Mouse (Mus musculus): ENCODE measurements at regions not wholly inside any gene's neighbourhood (a gene's known extent, or its start where the extent isn't known, plus 50 kb on each side); places are given as distances from the start of the nearest gene placed in this dataset.

- no peak for DNase-seq (ENCODE audit: low spot score)
- Histone ChIP-seq H3K4me2 (ENCODE audit: low read length) (no peak overlapping the region), H3K4me3 (ENCODE audit: low read depth, low read length) (no peak overlapping the region), H3K36me3 (ENCODE audit: control insufficient read depth, insufficient read depth, low read length) (no peaks in the 10 kb centered on the region), H3K27ac (ENCODE audit: low read depth, low read length) (no peak overlapping the region), H3K9ac (ENCODE audit: low read length) (no peak overlapping the region), H3K4me1 (ENCODE audit: control insufficient read depth, insufficient read depth, low read length) (no peaks in the 10 kb centered on the region), H3K9me3 (replicated peaks; ENCODE audit: control insufficient read depth, low read length) (no peaks in the 10 kb centered on the region), H3K27me3 (replicated peaks; ENCODE audit: control insufficient read depth, insufficient read depth, low read length) (no peaks in the 10 kb centered on the region)
- ATAC-seq = no peak
These were observed 1252.4 kb upstream of the Lrrtm3 start for GRCm38 (mm10) chr10:65342513-65342912.

- Histone ChIP-seq H3K27me3 (replicated peaks; ENCODE audit: control insufficient read depth, insufficient read depth, low read length) (no peaks in the 10 kb centered on the region), H3K4me2 (ENCODE audit: low read length) (no peak overlapping the region), H3K9ac (ENCODE audit: low read length) (no peak overlapping the region), H3K9me3 (replicated peaks; ENCODE audit: control insufficient read depth, low read length) (no peaks in the 10 kb centered on the region), H3K4me3 (ENCODE audit: low read depth, low read length) (no peak overlapping the region), H3K27ac (ENCODE audit: low read depth, low read length) (no peak overlapping the region), H3K36me3 (ENCODE audit: control insufficient read depth, insufficient read depth, low read length) (no peaks in the 10 kb centered on the region), H3K4me1 (ENCODE audit: control insufficient read depth, insufficient read depth, low read length) (no peaks in the 10 kb centered on the region)
- no peak for ATAC-seq
- DNase-seq (ENCODE audit: low spot score) = no peak
- 88% methylated on average over 1 of the region's 1 CpGs for WGBS
These were observed 1240.3 kb upstream of the Lrrtm3 start for GRCm38 (mm10) chr10:65330345-65330744.

GRCm38 (mm10) chr10:65324840-65325410 lies 1234.8 kb upstream of the Lrrtm3 start:
- no peaks in the 10 kb centered on the region for H3K4me1 ChIP-seq (ENCODE audit: control insufficient read depth, insufficient read depth, low read length)

GRCm38 (mm10) chr10:65298263-65298662 lies 1208.2 kb upstream of the Lrrtm3 start:
- ATAC-seq (no peak), DNase-seq (ENCODE audit: low spot score) (no peak)
- no peaks in the 10 kb centered on the region for H3K27me3 ChIP-seq (replicated peaks; ENCODE audit: control insufficient read depth, insufficient read depth, low read length)
- no peaks in the 10 kb centered on the region for H3K4me1 ChIP-seq (ENCODE audit: control insufficient read depth, insufficient read depth, low read length)
- no peaks in the 10 kb centered on the region for H3K9me3 ChIP-seq (replicated peaks; ENCODE audit: control insufficient read depth, low read length)
- no peak overlapping the region for H3K4me3 ChIP-seq (ENCODE audit: low read depth, low read length)
- 91% methylated on average over 1 of the region's 1 CpGs for WGBS
- H3K27ac ChIP-seq (ENCODE audit: low read depth, low read length) = no peak overlapping the region
- H3K36me3 ChIP-seq (ENCODE audit: control insufficient read depth, insufficient read depth, low read length) = no peaks in the 10 kb centered on the region
- no peak overlapping the region for H3K4me2 ChIP-seq (ENCODE audit: low read length)
- no peak overlapping the region for H3K9ac ChIP-seq (ENCODE audit: low read length)

More at GRCm38 (mm10) chr10:65324840-65325410, 1234.8 kb upstream of the Lrrtm3 start:
- no peak overlapping the region for H3K9ac ChIP-seq (ENCODE audit: low read length)
- H3K4me2 ChIP-seq (ENCODE audit: low read length) = no peak overlapping the region
- no peaks in the 10 kb centered on the region for H3K27me3 ChIP-seq (replicated peaks; ENCODE audit: control insufficient read depth, insufficient read depth, low read length)
- no peak for ATAC-seq
- DNase-seq (ENCODE audit: low spot score) = peak; percentile 42
- 66% methylated on average over 2 of the region's 2 CpGs for WGBS
- no peaks in the 10 kb centered on the region for H3K9me3 ChIP-seq (replicated peaks; ENCODE audit: control insufficient read depth, low read length)
- H3K36me3 ChIP-seq (ENCODE audit: control insufficient read depth, insufficient read depth, low read length) = no peaks in the 10 kb centered on the region
- H3K4me3 ChIP-seq (ENCODE audit: low read depth, low read length) = no peak overlapping the region
- no peak overlapping the region for H3K27ac ChIP-seq (ENCODE audit: low read depth, low read length)
